Mouse (Mus musculus) spleen, postnatal 10 days (tissue): ENCODE measurements around the gene Zfp870.
A peak's percentile ranks its signal among the peaks of the same experiment; 100 is the strongest.
"Not testable (repeated sequence)": the region's sequence is repeated elsewhere in the genome, so short reads cannot be mapped to it uniquely, and the experiment has no call there.

Experiments used
- DNase-seq, 2 experiments: peaks; one replicate each; pipeline ENCODE4 v3.0.0; 2021 to 2022; ENCODE audit warnings: low spot score in 2 of 2

The Zfp870 gene

DNA sequence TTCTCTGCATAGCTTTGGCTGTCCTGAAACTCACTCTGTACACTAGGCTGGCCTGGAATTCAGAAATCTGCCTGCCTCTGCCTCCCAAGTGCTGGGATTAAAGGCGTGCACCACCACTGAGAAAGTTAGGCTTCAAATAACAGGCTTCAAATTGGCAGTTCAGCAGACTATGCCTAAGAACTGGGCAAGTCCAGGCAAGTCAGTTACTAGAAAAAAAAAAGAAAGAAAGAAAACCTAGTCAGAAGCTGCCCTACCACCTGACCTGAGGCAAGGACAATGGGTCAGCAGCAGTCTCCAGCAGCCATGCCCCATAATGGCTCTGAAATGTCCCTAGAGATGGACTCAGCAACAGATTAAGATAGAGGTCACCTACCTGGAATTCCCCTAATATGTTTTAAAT, 20.0 kb downstream of the Zfp870 start:
- DNase-seq, result no peak

DNA sequence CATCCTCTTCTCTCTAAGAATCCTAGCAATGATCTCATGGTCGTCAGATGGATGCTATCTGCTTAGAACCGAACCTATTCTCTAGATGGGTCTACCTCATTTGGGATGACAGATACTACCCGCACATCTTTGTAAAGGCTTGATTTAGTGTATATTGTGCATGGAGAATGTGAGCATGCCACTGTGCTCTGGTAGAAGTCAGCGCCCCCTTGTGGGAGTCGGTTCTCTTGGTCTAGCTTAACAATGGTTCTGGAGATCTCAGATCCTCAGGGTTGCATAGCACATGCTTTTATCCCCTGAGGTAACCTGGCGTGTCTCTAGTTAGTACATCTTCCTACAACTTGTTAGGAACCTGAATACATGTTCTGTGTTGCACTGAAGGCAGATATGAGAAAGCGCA, 24.2 kb downstream of the Zfp870 start:
- not testable (repeated sequence) for DNase-seq

DNA sequence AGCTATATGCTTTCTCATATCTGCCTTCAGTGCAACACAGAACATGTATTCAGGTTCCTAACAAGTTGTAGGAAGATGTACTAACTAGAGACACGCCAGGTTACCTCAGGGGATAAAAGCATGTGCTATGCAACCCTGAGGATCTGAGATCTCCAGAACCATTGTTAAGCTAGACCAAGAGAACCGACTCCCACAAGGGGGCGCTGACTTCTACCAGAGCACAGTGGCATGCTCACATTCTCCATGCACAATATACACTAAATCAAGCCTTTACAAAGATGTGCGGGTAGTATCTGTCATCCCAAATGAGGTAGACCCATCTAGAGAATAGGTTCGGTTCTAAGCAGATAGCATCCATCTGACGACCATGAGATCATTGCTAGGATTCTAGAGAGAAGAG, 34.7 kb downstream of the Zfp870 start:
- DNase-seq, result not testable (repeated sequence)

DNA sequence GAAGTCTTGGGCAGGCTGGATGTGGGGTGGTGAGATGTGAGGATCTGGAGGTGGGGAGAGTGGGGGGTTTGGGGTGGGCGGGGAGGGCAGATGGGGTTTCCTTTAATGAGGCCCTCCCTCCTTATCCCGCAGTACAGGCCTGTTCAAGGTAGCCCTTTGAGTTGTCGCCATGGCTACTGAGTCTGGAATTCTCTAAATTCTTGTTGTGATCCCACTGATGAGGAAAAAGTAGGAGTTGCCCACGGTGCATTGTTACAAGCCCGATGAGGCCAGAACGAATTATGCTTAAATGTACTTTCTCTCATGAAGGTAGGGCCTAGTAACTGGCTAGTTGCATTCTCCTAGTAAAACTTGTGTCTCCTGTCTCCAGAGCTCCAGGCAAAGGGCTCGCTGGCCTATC, 39.9 kb downstream of the Zfp870 start:
- DNase-seq, result no peak

GRCm38 (mm10) chr17:32841388-32841787, 50.1 kb downstream of the Zfp870 start:
- DNase-seq, result no peak

DNA sequence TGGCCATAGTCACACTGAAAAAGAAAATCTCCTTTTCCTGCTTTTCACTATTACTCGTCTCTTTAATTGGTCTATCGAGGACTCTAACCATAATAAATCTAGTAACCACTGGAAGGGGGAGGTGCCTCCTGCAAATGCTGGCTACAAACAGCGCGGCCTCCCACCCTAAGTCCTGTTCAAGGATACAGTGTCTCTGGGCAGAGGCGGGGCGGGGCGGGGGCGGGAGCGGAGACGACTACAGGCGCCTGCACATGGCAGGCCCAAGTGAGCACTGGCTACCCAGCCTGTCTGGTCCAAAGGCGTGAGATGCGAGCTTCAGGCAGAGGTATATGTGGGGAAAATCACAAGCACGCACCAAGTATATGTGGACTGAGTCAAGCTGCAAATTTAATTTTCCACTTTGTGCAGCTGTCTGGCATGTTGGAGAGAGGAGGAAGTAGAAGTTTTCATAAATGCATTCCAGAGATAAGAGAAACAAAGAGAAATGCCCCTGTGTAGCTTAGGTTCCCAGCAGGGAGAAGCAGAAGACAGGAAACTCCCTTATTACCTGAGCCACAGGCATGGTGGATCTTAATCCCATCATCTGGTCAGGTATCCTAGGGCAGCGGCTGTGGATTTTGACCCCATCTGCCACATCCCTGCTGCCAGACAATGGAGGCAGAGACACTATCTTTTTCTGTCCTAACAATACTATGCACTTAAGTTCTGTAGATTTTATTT, 52.2 kb downstream of the Zfp870 start:
- DNase-seq, result no peak

DNA sequence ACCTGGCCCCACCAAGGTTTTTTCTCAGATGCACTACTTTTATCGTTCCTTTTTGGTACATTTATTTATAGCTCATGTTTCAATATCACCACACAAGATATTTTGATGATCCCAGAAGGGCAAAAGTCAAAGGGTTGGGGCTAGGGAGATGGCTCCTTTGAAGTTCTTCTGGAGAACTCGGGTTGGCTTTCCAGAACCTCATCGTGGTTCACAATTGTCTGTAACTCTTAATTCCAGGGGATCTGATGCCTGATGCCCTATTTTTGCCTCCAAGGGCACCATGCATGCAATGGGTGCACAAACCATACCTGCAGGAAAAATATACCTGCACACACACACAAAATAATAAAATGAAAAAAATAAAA, 61.0 kb downstream of the Zfp870 start:
- no peak for DNase-seq

GRCm38 (mm10) chr17:32829540-32830417, 61.7 kb downstream of the Zfp870 start, which contains the start of gene Zfp799:
Gene Zfp799, minus strand, starts transcription at chr17:32830261.
- DNase-seq, result peak; percentile 43 to 62
